Mouse (Mus musculus) MEL (cell line): ENCODE data around the gene Nectin4. TPM values are rescaled to one million over a fixed set of nuclear protein-coding genes. Genes with fewer than 3 reads are reported as not detected.

Experiments
- DNase-seq: peaks from one replicate; pipeline ENCODE4 v3.0.0; 2011; ENCODE audit warnings: low read depth, low spot score
- H3K27ac ChIP-seq: 2 replicates; pipeline ENCODE4 v1.5.1; 2012; ENCODE audit warnings: low read depth, mild to moderate bottlenecking, control low read depth, low read length, moderate library complexity; ENCODE audit not compliant: control insufficient read depth
- H3K27me3 ChIP-seq, 2 experiments: fragments of 150-350 bp in 1 of 2; sonication (generic) in 1 of 2; 2 replicates each; pipeline ENCODE4 v1.6.1; 2012; ENCODE audit warnings: low read length in 2 of 2, mild to moderate bottlenecking in 2 of 2, improper control_type of control experiment in 1 of 2, moderate library complexity in 1 of 2; ENCODE audit not compliant: insufficient read depth in 2 of 2, control insufficient read depth in 1 of 2
- H3K36me3 ChIP-seq, 2 experiments: 2 replicates each; pipeline ENCODE4 v1.6.1; 2012 to 2014; ENCODE audit warnings: low read length in 2 of 2, improper control_type of control experiment in 1 of 2, inconsistent platforms in 1 of 2, mild to moderate bottlenecking in 1 of 2; ENCODE audit not compliant: insufficient read depth in 2 of 2, control insufficient read depth in 1 of 2
- H3K4me1 ChIP-seq, 2 experiments: fragments of 150-350 bp in 1 of 2; sonication (generic) in 1 of 2; 2 replicates each; pipeline ENCODE4 v1.6.1; 2012; ENCODE audit warnings: low read length in 2 of 2, improper control_type of control experiment in 1 of 2, mild to moderate bottlenecking in 1 of 2; ENCODE audit not compliant: insufficient read depth in 2 of 2, control insufficient read depth in 1 of 2
- H3K4me3 ChIP-seq, 2 experiments: fragments of 150-350 bp in 1 of 2; sonication (generic) in 1 of 2; 2 replicates each; pipeline ENCODE4 v1.5.1; 2012; ENCODE audit warnings: low read depth in 2 of 2, low read length in 2 of 2, mild to moderate bottlenecking in 2 of 2, moderate library complexity in 2 of 2, control low read depth in 1 of 2, improper control_type of control experiment in 1 of 2; ENCODE audit not compliant: control insufficient read depth in 1 of 2, insufficient read depth in 1 of 2
- H3K79me2 ChIP-seq: 2 replicates; pipeline ENCODE4 v1.6.1; 2012; ENCODE audit warnings: mild to moderate bottlenecking, low read length, moderate library complexity; ENCODE audit not compliant: control insufficient read depth, poor library complexity, insufficient read depth
- H3K9ac ChIP-seq: 2 replicates; pipeline ENCODE4 v1.6.1; 2012; ENCODE audit warnings: low read depth, mild to moderate bottlenecking, control low read depth, low read length, moderate library complexity; ENCODE audit not compliant: control insufficient read depth, poor library complexity, severe bottlenecking
- H3K9me3 ChIP-seq: fragments of 150-350 bp; sonication (generic); replicated peaks from 2 replicates; pipeline ENCODE4 v1.6.1; 2012; ENCODE audit warnings: mild to moderate bottlenecking, low read length, improper control_type of control experiment, moderate library complexity; ENCODE audit not compliant: insufficient read depth
- BHLHE40 ChIP-seq: IDR thresholded peaks from 2 replicates; pipeline ENCODE4 v1.6.1; 2012; ENCODE audit warnings: low read depth, mild to moderate bottlenecking, inconsistent platforms, low read length, improper control_type of control experiment, borderline replicate concordance
- CHD1 ChIP-seq: IDR thresholded peaks from 2 replicates; pipeline ENCODE4 v1.6.1; 2012; ENCODE audit warnings: low read depth, mild to moderate bottlenecking, inconsistent platforms, low read length, improper control_type of control experiment
- CHD2 ChIP-seq: IDR thresholded peaks from 2 replicates; pipeline ENCODE4 v1.6.1; 2011; ENCODE audit warnings: low read length, improper control_type of control experiment
- CTCF ChIP-seq, 3 experiments: IDR thresholded peaks in 2 of 3; conservative IDR thresholded peaks in 1 of 3; 2 replicates each; pipeline ENCODE4 v1.5.1; 2011 to 2012; ENCODE audit warnings: low read length in 3 of 3, low read depth in 2 of 3, mild to moderate bottlenecking in 2 of 3, improper control_type of control experiment in 1 of 3, inconsistent platforms in 1 of 3, mixed read lengths in 1 of 3, moderate library complexity in 1 of 3; ENCODE audit not compliant: control insufficient read depth in 1 of 3, insufficient read depth in 1 of 3, poor library complexity in 1 of 3, severe bottlenecking in 1 of 3
- E2F4 ChIP-seq: IDR thresholded peaks from 2 replicates; pipeline ENCODE4 v1.6.1; 2011; ENCODE audit warnings: low read depth, low read length, improper control_type of control experiment, borderline replicate concordance
- ELF1 ChIP-seq: IDR thresholded peaks from 2 replicates; pipeline ENCODE4 v1.6.1; 2014; ENCODE audit warnings: low read depth, mild to moderate bottlenecking, inconsistent platforms, low read length, improper control_type of control experiment, moderate library complexity
- EP300 ChIP-seq, 2 experiments: IDR thresholded peaks; 2 replicates each; pipeline ENCODE4 v1.6.1; 2011; ENCODE audit warnings: improper control_type of control experiment in 2 of 2, low read length in 2 of 2, low read depth in 1 of 2, mild to moderate bottlenecking in 1 of 2
- ETS1 ChIP-seq: IDR thresholded peaks from 2 replicates; pipeline ENCODE4 v1.6.1; 2012; ENCODE audit warnings: low read depth, mild to moderate bottlenecking, inconsistent platforms, low read length, improper control_type of control experiment, moderate library complexity
- GABPA ChIP-seq: IDR thresholded peaks from 2 replicates; pipeline ENCODE4 v1.6.1; 2012; ENCODE audit warnings: low read depth, mild to moderate bottlenecking, inconsistent platforms, low read length, improper control_type of control experiment, moderate library complexity
- GATA1 ChIP-seq: IDR thresholded peaks from 2 replicates; pipeline ENCODE4 v1.6.1; 2011; ENCODE audit warnings: low read depth, low read length, improper control_type of control experiment
- HCFC1 ChIP-seq: IDR thresholded peaks from 2 replicates; pipeline ENCODE4 v1.6.1; 2012; ENCODE audit warnings: low read depth, mild to moderate bottlenecking, inconsistent platforms, low read length, improper control_type of control experiment, moderate library complexity
- KAT2A ChIP-seq: conservative IDR thresholded peaks from 2 replicates; pipeline ENCODE4 v1.6.1; 2012; ENCODE audit warnings: low read depth, low read length, improper control_type of control experiment, inconsistent platforms
- MAFK ChIP-seq: IDR thresholded peaks from 2 replicates; pipeline ENCODE4 v1.6.1; 2011; ENCODE audit warnings: low read depth, mild to moderate bottlenecking, low read length, improper control_type of control experiment, borderline replicate concordance
- MAX ChIP-seq: IDR thresholded peaks from 2 replicates; pipeline ENCODE4 v1.6.1; 2011; ENCODE audit warnings: low read length, improper control_type of control experiment
- MAZ ChIP-seq: IDR thresholded peaks from 2 replicates; pipeline ENCODE4 v1.6.1; 2012; ENCODE audit warnings: low read depth, mild to moderate bottlenecking, inconsistent platforms, low read length, improper control_type of control experiment
- MEF2A ChIP-seq: IDR thresholded peaks from 2 replicates; pipeline ENCODE4 v1.6.1; 2014; ENCODE audit warnings: low read depth, mild to moderate bottlenecking, inconsistent platforms, low read length, improper control_type of control experiment; ENCODE audit not compliant: poor library complexity, insufficient replicate concordance, severe bottlenecking; ENCODE audit errors: extremely low read depth
- MXI1 ChIP-seq: IDR thresholded peaks from 2 replicates; pipeline ENCODE4 v1.6.1; 2011; ENCODE audit warnings: mild to moderate bottlenecking, low read depth, low read length, improper control_type of control experiment
- MYB ChIP-seq: IDR thresholded peaks from 2 replicates; pipeline ENCODE4 v1.6.1; 2011; ENCODE audit warnings: mild to moderate bottlenecking, low read depth, low read length, improper control_type of control experiment
- MYC ChIP-seq: IDR thresholded peaks from 2 replicates; pipeline ENCODE4 v1.6.1; 2011; ENCODE audit warnings: low read depth, mild to moderate bottlenecking, low read length, improper control_type of control experiment, moderate library complexity
- NELFE ChIP-seq: IDR thresholded peaks from 2 replicates; pipeline ENCODE4 v1.6.1; 2011; ENCODE audit warnings: low read depth, low read length, improper control_type of control experiment
- NRF1 ChIP-seq: IDR thresholded peaks from 2 replicates; pipeline ENCODE4 v1.6.1; 2014; ENCODE audit warnings: low read depth, mild to moderate bottlenecking, inconsistent platforms, low read length, improper control_type of control experiment, moderate library complexity; ENCODE audit not compliant: poor library complexity, insufficient read depth, severe bottlenecking
- POLR2A ChIP-seq, 2 experiments: IDR thresholded peaks; 2 replicates each; pipeline ENCODE4 v1.6.1; 2011 to 2012; ENCODE audit warnings: low read length in 2 of 2, mild to moderate bottlenecking in 2 of 2, control low read depth in 1 of 2, improper control_type of control experiment in 1 of 2, low read depth in 1 of 2, moderate library complexity in 1 of 2; ENCODE audit not compliant: control insufficient read depth in 1 of 2, insufficient read depth in 1 of 2, poor library complexity in 1 of 2
- POLR2AphosphoS2 ChIP-seq: IDR thresholded peaks from 2 replicates; pipeline ENCODE4 v1.6.1; 2011; ENCODE audit warnings: low read length, improper control_type of control experiment
- RAD21 ChIP-seq: IDR thresholded peaks from 2 replicates; pipeline ENCODE4 v1.6.1; 2011; ENCODE audit warnings: mild to moderate bottlenecking, low read depth, low read length, improper control_type of control experiment
- RCOR1 ChIP-seq: IDR thresholded peaks from 2 replicates; pipeline ENCODE4 v1.6.1; 2012; ENCODE audit warnings: low read depth, mild to moderate bottlenecking, inconsistent platforms, low read length, improper control_type of control experiment
- SIN3A ChIP-seq: IDR thresholded peaks from 2 replicates; pipeline ENCODE4 v1.6.1; 2012; ENCODE audit warnings: low read length, improper control_type of control experiment, inconsistent platforms
- SMC3 ChIP-seq: IDR thresholded peaks from 2 replicates; pipeline ENCODE4 v1.6.1; 2011; ENCODE audit warnings: low read depth, low read length, improper control_type of control experiment
- TAL1 ChIP-seq: IDR thresholded peaks from 2 replicates; pipeline ENCODE4 v1.6.1; 2012; ENCODE audit warnings: mild to moderate bottlenecking, inconsistent platforms, low read length, moderate library complexity, mixed read lengths
- TBP ChIP-seq: IDR thresholded peaks from 2 replicates; pipeline ENCODE4 v1.8.0; 2011; ENCODE audit warnings: low read depth, low read length, improper control_type of control experiment
- TCF12 ChIP-seq: IDR thresholded peaks from 2 replicates; pipeline ENCODE4 v1.6.1; 2014; ENCODE audit warnings: low read depth, mild to moderate bottlenecking, inconsistent platforms, low read length, improper control_type of control experiment, moderate library complexity
- UBTF ChIP-seq: IDR thresholded peaks from 2 replicates; pipeline ENCODE4 v1.6.1; 2012; ENCODE audit warnings: low read depth, mild to moderate bottlenecking, inconsistent platforms, low read length, improper control_type of control experiment, moderate library complexity, borderline replicate concordance; ENCODE audit not compliant: insufficient read depth
- USF1 ChIP-seq: IDR thresholded peaks from 2 replicates; pipeline ENCODE4 v1.6.1; 2014; ENCODE audit warnings: low read depth, mild to moderate bottlenecking, inconsistent platforms, low read length, improper control_type of control experiment, moderate library complexity
- USF2 ChIP-seq, 2 experiments: IDR thresholded peaks; 2 replicates each; pipeline ENCODE4 v1.6.1; 2011 to 2012; ENCODE audit warnings: improper control_type of control experiment in 2 of 2, low read length in 2 of 2, borderline replicate concordance in 1 of 2, inconsistent platforms in 1 of 2, low read depth in 1 of 2, mild to moderate bottlenecking in 1 of 2; ENCODE audit not compliant: insufficient read depth in 1 of 2
- ZC3H11A ChIP-seq: IDR thresholded peaks from 2 replicates; pipeline ENCODE4 v1.6.1; 2012; ENCODE audit warnings: low read depth, mild to moderate bottlenecking, inconsistent platforms, low read length, improper control_type of control experiment
- ZKSCAN1 ChIP-seq: IDR thresholded peaks from 2 replicates; pipeline ENCODE4 v1.6.1; 2012; ENCODE audit warnings: low read depth, mild to moderate bottlenecking, inconsistent platforms, low read length, improper control_type of control experiment, moderate library complexity
- ZMIZ1 ChIP-seq: IDR thresholded peaks from 2 replicates; pipeline ENCODE4 v1.6.1; 2012; ENCODE audit warnings: low read depth, mild to moderate bottlenecking, inconsistent platforms, low read length, improper control_type of control experiment, moderate library complexity
- ZNF384 ChIP-seq: IDR thresholded peaks from 2 replicates; pipeline ENCODE4 v1.6.1; 2012; ENCODE audit warnings: low read depth, mild to moderate bottlenecking, inconsistent platforms, low read length, improper control_type of control experiment
- polyA plus RNA-seq, 2 experiments: library from polyadenylated mRNA; stranded (reverse) in 1 of 2; unstranded in 1 of 2; fragments of >175 nt in 1 of 2; fragments of >200 nt in 1 of 2; gene quantifications; 2 replicates each; pipeline versions ENCODE4 v1.2.1 to v1.2.4; 2012; ENCODE audit warnings: low replicate concordance in 2 of 2, low read depth in 1 of 2; ENCODE audit not compliant: insufficient read length in 2 of 2, insufficient read depth in 1 of 2, missing spikeins in 1 of 2
- total RNA-seq: library from RNA; depleted of rRNA; stranded (reverse); fragments of 300-350 nt; gene quantifications from 2 replicates; pipeline ENCODE4 v1.2.3, GENCODE M21; 2012

The Nectin4 gene
- total and polyA plus RNA-seq, 3 experiments = 0.04 to 0.15 TPM; not detected in 1

- Histone ChIP-seq H3K9ac (peak within 1 kb of the TSS; percentile 90), H3K9me3 (no peaks in the 10 kb centered on the region), H3K4me1 (0 out of 4 replicates have a peak, but pooled peaks cover 0 to 6% of the 10 kb centered on the region in 2 experiments), H3K27ac (peak within 1 kb of the TSS; percentile 95), H3K36me3 (peaks cover 0 to 12% of the 10 kb centered on the region in 2 experiments; a peak in 2 of 4 replicates), H3K27me3 (no peaks in the 10 kb centered on the region), H3K79me2 (peaks cover 30% of the 10 kb centered on the region), H3K4me3 (peak within 1 kb of the TSS; percentile 66 to 95)
- DNase-seq = peak; percentile 97
- no peak for TF ChIP-seq CHD1
- TF ChIP-seq GATA1 = no peak
- no peak for TF ChIP-seq ETS1
- TF ChIP-seq SMC3 = no peak
- TF ChIP-seq MXI1 = no peak
- TF ChIP-seq NRF1 = peak; percentile 83
- peak; percentile 96 for TF ChIP-seq HCFC1
- TF ChIP-seq ZMIZ1 = 0 out of 2 replicates have a peak, but pooled peaks have one; percentile 51
- no peak for TF ChIP-seq MYC
- no peak for TF ChIP-seq RAD21
- TF ChIP-seq USF2 (IDR thresholded peaks at IDR 0.05; ENCODE audit: borderline replicate concordance in 1 of 2, insufficient read depth in 1 of 2, low read depth in 1 of 2, low read length in 2 of 2) = no peak
- no peak for TF ChIP-seq MEF2A
- peak; percentile 62; the same call in 1 of the 2 replicates for TF ChIP-seq TBP
- TF ChIP-seq RCOR1 = no peak; the same call in 1 of the 2 replicates
- TF ChIP-seq CTCF (IDR thresholded peaks at IDR 0.05 in 2 of 3, conservative IDR thresholded peaks at IDR 0.05 in 1 of 3; ENCODE audit: control insufficient read depth in 1 of 3, insufficient read depth in 1 of 3, low read depth in 2 of 3, low read length in 3 of 3, poor library complexity in 1 of 3, severe bottlenecking in 1 of 3) = no peak
- peak; percentile 96 for TF ChIP-seq ELF1
- TF ChIP-seq TAL1 = no peak
- TF ChIP-seq MAFK = no peak
- peak; percentile 63 to 66; a peak in 3 of 4 replicates for TF ChIP-seq POLR2A (IDR thresholded peaks at IDR 0.05; ENCODE audit: control insufficient read depth in 1 of 2, insufficient read depth in 1 of 2, low read depth in 1 of 2, low read length in 2 of 2, poor library complexity in 1 of 2)
- no peak for TF ChIP-seq ZNF384
- no peak for TF ChIP-seq UBTF
- TF ChIP-seq ZKSCAN1 = no peak
- TF ChIP-seq USF1 = no peak
- TF ChIP-seq NELFE = peak; percentile 75; the same call in 1 of the 2 replicates
- TF ChIP-seq GABPA = no peak
- no peak for TF ChIP-seq BHLHE40
- TF ChIP-seq POLR2AphosphoS2 = peak; percentile 70; the same call in 1 of the 2 replicates
- TF ChIP-seq MAZ = peak; percentile 22; the same call in 1 of the 2 replicates
- no peak for TF ChIP-seq MAX
- TF ChIP-seq ZC3H11A = no peak
- peak; percentile 24; the same call in 1 of the 2 replicates for TF ChIP-seq MYB
- TF ChIP-seq CHD2 = no peak
- TF ChIP-seq TCF12 = peak; percentile 74
- peak; percentile 88 for TF ChIP-seq KAT2A
- no peak; a peak in 1 of 4 replicates for TF ChIP-seq EP300 (IDR thresholded peaks at IDR 0.05; ENCODE audit: low read depth in 1 of 2, low read length in 2 of 2)
- peak; percentile 60; the same call in 1 of the 2 replicates for TF ChIP-seq SIN3A
- TF ChIP-seq E2F4 = no peak
Observed at GRCm38 (mm10) chr1:171410947-171411484, 41.1 kb downstream of the Nectin4 start, which contains the start of gene Usf1. Gene Usf1, plus strand, starts transcription at chr1:171411313.
